9 mouse cellular contexts compared by ENCODE assay signal in the genomic region with DNA sequence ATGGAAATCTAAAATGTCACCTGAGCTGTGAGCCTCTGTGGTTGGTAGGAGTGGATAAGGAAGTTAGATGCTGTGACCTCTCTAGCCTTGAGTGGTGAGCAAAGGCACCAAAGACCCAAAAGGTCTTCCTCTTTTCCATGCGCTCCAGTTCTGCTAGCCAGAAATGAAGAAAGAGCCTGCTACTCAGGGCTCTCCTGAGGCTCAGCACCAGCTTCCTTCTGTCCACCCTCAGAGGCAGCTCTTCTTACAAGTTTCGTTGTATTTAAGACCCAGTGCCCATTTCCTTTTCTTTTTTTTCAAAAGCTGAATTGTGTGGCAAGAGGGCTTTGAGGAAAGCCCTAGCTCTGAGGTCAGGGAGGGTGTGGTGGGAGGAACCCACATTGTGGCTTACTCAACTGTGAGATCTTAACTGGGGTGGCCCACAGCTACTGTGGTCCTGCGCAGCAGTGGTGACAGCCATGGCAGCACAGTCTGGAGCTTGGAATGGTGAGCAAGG. TPM values are rescaled to one million over a fixed set of nuclear protein-coding genes. Genes with fewer than 3 reads are reported as not detected.
DNase-seq lines count a peak whose midpoint lies in the region; TF ChIP-seq lines count a peak whose summit lies in the region.
"Had no signal": no experiment of that assay in that cellular context is flagged by ENCODE, and none has a peak within 500 bp of the region (broad histone marks: within the 10 kb centered on the region; RNA-seq: fewer than 3 reads in every experiment).

No protein-coding gene starts in this region.

- no peak overlapping the region for H3K4me3 ChIP-seq in testis, adult 2 months (ENCODE audit: control insufficient read depth, low read depth, low read length)
- H3K4me3 ChIP-seq in thymus, adult 2 months (ENCODE audit: control insufficient read depth, insufficient read depth, low read length) = no peak overlapping the region
- H3K4me3 ChIP-seq: limb, embryonic 10.5 days had no signal

- DNase-seq in gastrocnemius, postnatal 25 days = peak; percentile 11
- DNase-seq in gastrocnemius, adult 18-20 months (ENCODE audit: low spot score) = no peak
- no peak for DNase-seq in testis, postnatal 10 days (ENCODE audit: low spot score)
- DNase-seq in lung, postnatal 36 days = peak; percentile 40
- DNase-seq in cerebellum, adult 9-11 months = no peak
- DNase-seq in thymus, adult 2 months = no peak
- no peak for DNase-seq in kidney, adult 11 months

- no peak for TF ChIP-seq CTCF in testis, adult 2 months (IDR thresholded peaks at IDR 0.05; ENCODE audit: control insufficient read depth, insufficient read depth, insufficient replicate concordance, low read depth, low read length)
- TF ChIP-seq CTCF in thymus, adult 2 months (IDR thresholded peaks at IDR 0.05; ENCODE audit: borderline replicate concordance, control insufficient read depth, extremely low read depth, insufficient read depth, low read length, poor library complexity) = no peak

- 11% methylated on average over 3 of the region's 3 CpGs for WGBS in thymus, adult 2 months

- no peak for TF ChIP-seq POLR2A in testis, adult 2 months (IDR thresholded peaks at IDR 0.05; ENCODE audit: control insufficient read depth, low read depth, low read length)
- no peak for TF ChIP-seq POLR2A in thymus, adult 2 months (IDR thresholded peaks at IDR 0.05; ENCODE audit: control insufficient read depth, extremely low read depth, insufficient read depth, low read length, poor library complexity)

- H3K4me1 ChIP-seq in testis, adult 2 months (ENCODE audit: control insufficient read depth, insufficient read depth, low read length) = no peaks in the 10 kb centered on the region; the same call in 1 of the 2 replicates
- peaks cover under 1% of the 10 kb centered on the region for H3K4me1 ChIP-seq in thymus, adult 2 months (replicated peaks; ENCODE audit: control insufficient read depth, insufficient read depth, low read length)
- H3K4me1 ChIP-seq: limb, embryonic 10.5 days had no signal

- H3K36me3 ChIP-seq in testis, adult 2 months (ENCODE audit: control insufficient read depth, insufficient read depth, low read length) = no peaks in the 10 kb centered on the region
- no peaks in the 10 kb centered on the region for H3K36me3 ChIP-seq in thymus, adult 2 months (ENCODE audit: control insufficient read depth, insufficient read depth, low read length)
- H3K36me3 ChIP-seq: limb, embryonic 10.5 days had no signal

- 0 out of 2 replicates have a peak overlapping the region, but pooled peaks have one; percentile 42 for H3K27ac ChIP-seq in testis, adult 2 months (ENCODE audit: control insufficient read depth, insufficient read depth, low read depth, low read length)
- H3K27ac ChIP-seq in thymus, adult 2 months (ENCODE audit: control insufficient read depth, insufficient read depth, low read length) = no peak overlapping the region
- H3K27ac ChIP-seq: limb, embryonic 10.5 days had no signal

- H3K27me3 ChIP-seq in testis, adult 2 months (ENCODE audit: control insufficient read depth, insufficient read depth, low read length) = no peaks in the 10 kb centered on the region
- no peaks in the 10 kb centered on the region for H3K27me3 ChIP-seq in thymus, adult 2 months (ENCODE audit: control insufficient read depth, insufficient read depth, low read length)

RNA-seq across cellular contexts. Expression of a gene that starts 34.2 kb away (rescaled TPM):
- under 1 TPM; 0.61 to 0.88 TPM for total RNA-seq in gastrocnemius, postnatal 25 days (2021)
- under 1 TPM; 0.50 to 0.55 TPM for total RNA-seq in gastrocnemius, adult 18-20 months (2021)
- polyA plus RNA-seq in testis, adult 2 months (2012; rRNA removed) = 0.52 and 0.64 TPM in 2 replicates
- polyA plus RNA-seq in thymus, adult 2 months (2012; rRNA removed) = 2.7 and 4.0 TPM in 2 replicates

Comparison
In these comparisons a context has a peak if more than half of its experiments do, and no peak if none do; other contexts are left out.
1. DNase-seq: peak in gastrocnemius, postnatal 25 days (single experiment) and lung, postnatal 36 days (single experiment); none in gastrocnemius, adult 18-20 months (single experiment), testis, postnatal 10 days (single experiment), cerebellum, adult 9-11 months (single experiment), thymus, adult 2 months (single experiment) and kidney, adult 11 months (single experiment).